Mouse (Mus musculus): ENCODE data around the gene Cwh43. TPM values are rescaled to one million over a fixed set of nuclear protein-coding genes. Genes with fewer than 3 reads are reported as not detected.

Gene Cwh43
- total and polyA plus RNA-seq, 2 experiments from 2014 or later, result 0.62 to 0.99 TPM

- H3K4me3 ChIP-seq (ENCODE audit: low read depth, low read length), result no peak overlapping the region
- no peak for DNase-seq (ENCODE audit: low spot score)
- H3K27me3 ChIP-seq (ENCODE audit: insufficient read depth, low read length), result no peaks in the 10 kb centered on the region
- H3K4me2 ChIP-seq (ENCODE audit: low read depth, low read length, poor library complexity, severe bottlenecking), result no peak overlapping the region
- no peaks in the 10 kb centered on the region for H3K36me3 ChIP-seq (ENCODE audit: insufficient read depth, low read length)
- H3K27ac ChIP-seq (ENCODE audit: low read depth, low read length), result no peak overlapping the region
- H3K4me1 ChIP-seq (ENCODE audit: insufficient read depth, low read length), result no peaks in the 10 kb centered on the region
- H3K9ac ChIP-seq (replicated peaks; ENCODE audit: low read length, poor library complexity, severe bottlenecking), result no peak overlapping the region
- no peaks in the 10 kb centered on the region for H3K9me3 ChIP-seq (ENCODE audit: low read length)
- no peak for ATAC-seq (ENCODE audit: low FRiP score)
- WGBS, result 73% methylated on average over 1 of the region's 1 CpGs
- TF ChIP-seq CTCF (IDR thresholded peaks at IDR 0.05), result no peak
Measured at GRCm38 (mm10) chr5:73450276-73450675, 44.4 kb downstream of the Cwh43 start.

GRCm38 (mm10) chr5:73454502-73455306 lies 48.8 kb downstream of the Cwh43 start:
- Histone ChIP-seq H3K36me3 (ENCODE audit: insufficient read depth, low read length) (no peaks in the 10 kb centered on the region), H3K4me2 (ENCODE audit: low read depth, low read length, poor library complexity, severe bottlenecking) (no peak overlapping the region), H3K27me3 (ENCODE audit: insufficient read depth, low read length) (no peaks in the 10 kb centered on the region), H3K9ac (replicated peaks; ENCODE audit: low read length, poor library complexity, severe bottlenecking) (no peak overlapping the region), H3K27ac (ENCODE audit: low read depth, low read length) (no peak overlapping the region), H3K4me3 (ENCODE audit: low read depth, low read length) (no peak overlapping the region), H3K4me1 (ENCODE audit: insufficient read depth, low read length) (no peaks in the 10 kb centered on the region), H3K9me3 (ENCODE audit: low read length) (no peaks in the 10 kb centered on the region)
- ATAC-seq (ENCODE audit: low FRiP score) (no peak), DNase-seq (ENCODE audit: low spot score) (no peak)
- no peak for TF ChIP-seq CTCF (IDR thresholded peaks at IDR 0.05)
- 74% methylated on average over 2 of the region's 2 CpGs for WGBS

GRCm38 (mm10) chr5:73455307-73455687 lies 49.4 kb downstream of the Cwh43 start:
- H3K9ac ChIP-seq (replicated peaks; ENCODE audit: low read length, poor library complexity, severe bottlenecking), result no peak overlapping the region
- no peaks in the 10 kb centered on the region for H3K4me1 ChIP-seq (ENCODE audit: insufficient read depth, low read length)
- H3K4me2 ChIP-seq (ENCODE audit: low read depth, low read length, poor library complexity, severe bottlenecking), result no peak overlapping the region
- DNase-seq (ENCODE audit: low spot score) (no peak), ATAC-seq (ENCODE audit: low FRiP score) (no peak)
- H3K27me3 ChIP-seq (ENCODE audit: insufficient read depth, low read length), result no peaks in the 10 kb centered on the region
- no peaks in the 10 kb centered on the region for H3K36me3 ChIP-seq (ENCODE audit: insufficient read depth, low read length)
- H3K4me3 ChIP-seq (ENCODE audit: low read depth, low read length), result no peak overlapping the region
- 88% methylated on average over 5 of the region's 5 CpGs for WGBS
- H3K9me3 ChIP-seq (ENCODE audit: low read length), result no peaks in the 10 kb centered on the region
- no peak overlapping the region for H3K27ac ChIP-seq (ENCODE audit: low read depth, low read length)
- TF ChIP-seq CTCF (IDR thresholded peaks at IDR 0.05), result no peak

GRCm38 (mm10) chr5:73468462-73469433 lies 62.9 kb downstream of the Cwh43 start:
- H3K9me3 ChIP-seq (ENCODE audit: low read length), result no peaks in the 10 kb centered on the region
- no peak for ATAC-seq (ENCODE audit: low FRiP score)
- 85% methylated on average over 16 of the region's 16 CpGs for WGBS
- no peak overlapping the region for H3K9ac ChIP-seq (replicated peaks; ENCODE audit: low read length, poor library complexity, severe bottlenecking)
- H3K27ac ChIP-seq (ENCODE audit: low read depth, low read length), result no peak overlapping the region
- H3K4me2 ChIP-seq (ENCODE audit: low read depth, low read length, poor library complexity, severe bottlenecking), result no peak overlapping the region
- no peaks in the 10 kb centered on the region for H3K4me1 ChIP-seq (ENCODE audit: insufficient read depth, low read length)
- H3K4me3 ChIP-seq (ENCODE audit: low read depth, low read length), result no peak overlapping the region
- DNase-seq (ENCODE audit: low spot score), result no peak
- no peak for TF ChIP-seq CTCF (IDR thresholded peaks at IDR 0.05)
- no peaks in the 10 kb centered on the region for H3K27me3 ChIP-seq (ENCODE audit: insufficient read depth, low read length)
- H3K36me3 ChIP-seq (ENCODE audit: insufficient read depth, low read length), result no peaks in the 10 kb centered on the region

- WGBS, result 88% methylated on average over 20 of the region's 20 CpGs
Measured at GRCm38 (mm10) chr5:73474412-73475405, 68.8 kb downstream of the Cwh43 start.

More at GRCm38 (mm10) chr5:73474412-73475405, 68.8 kb downstream of the Cwh43 start:
- DNase-seq (ENCODE audit: low spot score) (no peak), ATAC-seq (ENCODE audit: low FRiP score) (no peak)
- no peaks in the 10 kb centered on the region for H3K4me1 ChIP-seq (ENCODE audit: insufficient read depth, low read length)
- no peak overlapping the region for H3K9ac ChIP-seq (replicated peaks; ENCODE audit: low read length, poor library complexity, severe bottlenecking)
- H3K4me3 ChIP-seq (ENCODE audit: low read depth, low read length), result no peak overlapping the region
- H3K4me2 ChIP-seq (ENCODE audit: low read depth, low read length, poor library complexity, severe bottlenecking), result no peak overlapping the region
- no peaks in the 10 kb centered on the region for H3K9me3 ChIP-seq (ENCODE audit: low read length)
- no peaks in the 10 kb centered on the region for H3K27me3 ChIP-seq (ENCODE audit: insufficient read depth, low read length)
- no peak for TF ChIP-seq CTCF (IDR thresholded peaks at IDR 0.05)
- H3K36me3 ChIP-seq (ENCODE audit: insufficient read depth, low read length), result no peaks in the 10 kb centered on the region
- H3K27ac ChIP-seq (ENCODE audit: low read depth, low read length), result no peak overlapping the region

Measured in midbrain, postnatal 0 days (tissue).